Comparison of ENCODE assay signal across 10 mouse cellular contexts in genomic region chr9:65569491-65569971, GRCm38 (mm10). TPM values are rescaled to one million over a fixed set of nuclear protein-coding genes. Genes with fewer than 3 reads are reported as not detected.
A peak's percentile ranks its signal among the peaks of the same experiment; 100 is the strongest.
DNase-seq lines count a peak whose midpoint lies in the region; ATAC-seq and TF ChIP-seq lines count a peak whose summit lies in the region.
"Had no signal": no experiment of that assay in that cellular context is flagged by ENCODE, and none has a peak within 500 bp of the region (broad histone marks: within the 10 kb centered on the region; RNA-seq: fewer than 3 reads in every experiment).

No protein-coding gene starts in this region.

- H3K27me3 ChIP-seq in limb, embryonic 13.5 days, result no peaks in the 10 kb centered on the region
- H3K27me3 ChIP-seq in limb, embryonic 10.5 days (ENCODE audit: low read depth, poor library complexity, severe bottlenecking), result no peaks in the 10 kb centered on the region
- H3K27me3 ChIP-seq in liver, embryonic 14.5 days (ENCODE audit: control insufficient read depth, insufficient read depth, low read length), result no peaks in the 10 kb centered on the region
- H3K27me3 ChIP-seq in splenic B cell, adult 2 months (ENCODE audit: control insufficient read depth, insufficient read depth, low read length, poor library complexity, severe bottlenecking), result no peaks in the 10 kb centered on the region
- no peaks in the 10 kb centered on the region for H3K27me3 ChIP-seq in hindbrain, embryonic 16.5 days (replicated peaks; ENCODE audit: control insufficient read depth, insufficient read depth, low read length)

- no peak overlapping the region for H3K4me3 ChIP-seq in limb, embryonic 13.5 days
- H3K4me3 ChIP-seq in limb, embryonic 10.5 days, result no peak overlapping the region
- no peak overlapping the region; the same call in none of the 2 replicates for H3K4me3 ChIP-seq in gastrocnemius, adult 2 months
- no peak overlapping the region for H3K4me3 ChIP-seq in liver, embryonic 14.5 days (ENCODE audit: insufficient read depth in 1 of 2, low read depth in 2 of 2, low read length in 2 of 2)
- no peak overlapping the region for H3K4me3 ChIP-seq in hindbrain, embryonic 16.5 days (ENCODE audit: low read length)

- peaks cover 17% of the 10 kb centered on the region for H3K4me1 ChIP-seq in limb, embryonic 13.5 days
- H3K4me1 ChIP-seq in limb, embryonic 10.5 days, result no peaks in the 10 kb centered on the region
- peaks cover 7 to 17% of the 10 kb centered on the region in 2 experiments for H3K4me1 ChIP-seq in liver, embryonic 14.5 days (replicated peaks; ENCODE audit: control insufficient read depth in 2 of 2, insufficient read depth in 2 of 2, low read length in 1 of 2)
- no peaks in the 10 kb centered on the region for H3K4me1 ChIP-seq in hindbrain, embryonic 16.5 days (ENCODE audit: control insufficient read depth, insufficient read depth, low read depth, low read length)

- 60% methylated on average over 6 of the region's 6 CpGs for WGBS in limb, embryonic 13.5 days
- WGBS in limb, embryonic 10.5 days, result 84% methylated on average over 6 of the region's 6 CpGs
- WGBS in liver, embryonic 14.5 days (ENCODE audit: insufficient replicate concordance), result 76% methylated on average over 6 of the region's 6 CpGs
- 73% methylated on average over 6 of the region's 6 CpGs for WGBS in hindbrain, embryonic 16.5 days

- DNase-seq in limb, embryonic 10.5 days (ENCODE audit: low spot score), result no peak
- DNase-seq in gastrocnemius, adult 2 months, result peak; percentile 76
- no peak for DNase-seq in liver, embryonic 14.5 days (ENCODE audit: low read depth in 3 of 3, low spot score in 3 of 3)
- peak; percentile 56 for DNase-seq in splenic B cell, adult 2 months (ENCODE audit: low read depth, low spot score)
- no peak for DNase-seq in thymus, postnatal 36 days
- DNase-seq in ovary, postnatal 10 days (ENCODE audit: low spot score), result no peak

- H3K27ac ChIP-seq in limb, embryonic 13.5 days, result peak overlapping the region; percentile 69
- no peak overlapping the region for H3K27ac ChIP-seq in limb, embryonic 10.5 days
- peak overlapping the region; percentile 81 for H3K27ac ChIP-seq in gastrocnemius, adult 2 months
- peak overlapping the region; percentile 23; the same call in 1 of the 2 replicates for H3K27ac ChIP-seq in liver, embryonic 14.5 days
- H3K27ac ChIP-seq in hindbrain, embryonic 16.5 days (ENCODE audit: low read depth, low read length), result no peak overlapping the region

- peaks cover 45% of the 10 kb centered on the region for H3K36me3 ChIP-seq in limb, embryonic 13.5 days
- H3K36me3 ChIP-seq in limb, embryonic 10.5 days, result peaks cover 70% of the 10 kb centered on the region
- peaks cover 79% of the 10 kb centered on the region for H3K36me3 ChIP-seq in liver, embryonic 14.5 days (replicated peaks; ENCODE audit: control insufficient read depth, insufficient read depth, low read depth)
- H3K36me3 ChIP-seq in splenic B cell, adult 2 months (ENCODE audit: control insufficient read depth, insufficient read depth, low read length, poor library complexity, severe bottlenecking), result peaks cover 5% of the 10 kb centered on the region
- H3K36me3 ChIP-seq in hindbrain, embryonic 16.5 days (ENCODE audit: control insufficient read depth, insufficient read depth, low read length), result no peaks in the 10 kb centered on the region

- no peak overlapping the region for H3K9ac ChIP-seq in limb, embryonic 13.5 days
- no peak overlapping the region for H3K9ac ChIP-seq in liver, embryonic 14.5 days (replicated peaks)
- H3K9ac ChIP-seq in hindbrain, embryonic 16.5 days (ENCODE audit: low read depth, low read length), result no peak overlapping the region

- intact Hi-C loops in gastrocnemius, adult 2 months (cut with DNase I), result no loop called here

- TF ChIP-seq CTCF in gastrocnemius, adult 2 months (IDR thresholded peaks at IDR 0.05), result no peak
- TF ChIP-seq CTCF in liver, embryonic 14.5 days (IDR thresholded peaks at IDR 0.05; ENCODE audit: low read depth), result no peak

- H3K9me3 ChIP-seq in limb, embryonic 13.5 days, result no peaks in the 10 kb centered on the region
- no peaks in the 10 kb centered on the region for H3K9me3 ChIP-seq in limb, embryonic 10.5 days (replicated peaks)
- H3K9me3 ChIP-seq in liver, embryonic 14.5 days (ENCODE audit: control insufficient read depth, low read length), result no peaks in the 10 kb centered on the region
- H3K9me3 ChIP-seq in hindbrain, embryonic 16.5 days (ENCODE audit: control insufficient read depth, low read length), result no peaks in the 10 kb centered on the region
- H3K9me3 ChIP-seq: G1E had no signal

- TF ChIP-seq EP300 in liver, embryonic 14.5 days (IDR thresholded peaks at IDR 0.05; ENCODE audit: low read depth), result no peak

- peak; percentile 74; the same call in 1 of the 2 replicates for ATAC-seq in limb, embryonic 13.5 days (ENCODE audit: low FRiP score, low read depth)
- no peak for ATAC-seq in liver, embryonic 14.5 days (ENCODE audit: insufficient read depth)
- ATAC-seq in hindbrain, embryonic 16.5 days, result no peak

- H3K4me2 ChIP-seq in limb, embryonic 13.5 days (replicated peaks), result no peak overlapping the region
- no peak overlapping the region for H3K4me2 ChIP-seq in liver, embryonic 14.5 days (ENCODE audit: low read depth)
- no peak overlapping the region for H3K4me2 ChIP-seq in hindbrain, embryonic 16.5 days (ENCODE audit: low read length)

RNA-seq across cellular contexts. Expression of gene Plekho2, which starts 10.3 kb away (rescaled TPM):
- 13.9 and 16.2 TPM in 2 replicates for polyA plus RNA-seq in limb, embryonic 13.5 days (2015; fragmentation: Nextera tagmentation; extraction: Ambion mirVana)
- 10.0 and 13.0 TPM in 2 replicates for polyA plus RNA-seq in limb, embryonic 10.5 days (2016; fragmentation: Nextera tagmentation; extraction: Ambion mirVana)
- 1 to 10 TPM; 4.4 to 4.5 TPM for total RNA-seq in gastrocnemius, adult 2 months (2021)
- polyA plus RNA-seq in liver, embryonic 14.5 days (2012; rRNA removed), result 15.5 and 15.7 TPM in 2 replicates
- 21.5 and 24.2 TPM in 2 replicates for polyA plus RNA-seq in liver, embryonic 14.5 days (2014; fragmentation: Nextera tagmentation; extraction: Ambion mirVana)
- 7.1 and 8.0 TPM in 2 replicates for polyA plus RNA-seq in hindbrain, embryonic 16.5 days (2015; fragmentation: Nextera tagmentation; extraction: Ambion mirVana)

RNA-seq across cellular contexts. Expression of gene Pif1, which starts 17.4 kb away (rescaled TPM):
- polyA plus RNA-seq in limb, embryonic 13.5 days (2015; fragmentation: Nextera tagmentation; extraction: Ambion mirVana), result 15.1 and 16.0 TPM in 2 replicates
- polyA plus RNA-seq in limb, embryonic 10.5 days (2016; fragmentation: Nextera tagmentation; extraction: Ambion mirVana), result 24.5 and 26.7 TPM in 2 replicates
- total RNA-seq in gastrocnemius, adult 2 months (2021), result not detected
- 10.8 and 11.9 TPM in 2 replicates for polyA plus RNA-seq in liver, embryonic 14.5 days (2012; rRNA removed)
- 6.8 and 7.7 TPM in 2 replicates for polyA plus RNA-seq in liver, embryonic 14.5 days (2014; fragmentation: Nextera tagmentation; extraction: Ambion mirVana)
- polyA plus RNA-seq in hindbrain, embryonic 16.5 days (2015; fragmentation: Nextera tagmentation; extraction: Ambion mirVana), result 3.2 and 4.3 TPM in 2 replicates

RNA-seq across cellular contexts. Expression of gene Ankdd1a, which starts 49.5 kb away (rescaled TPM):
- not detected in 2 replicates for polyA plus RNA-seq in limb, embryonic 13.5 days (2015; fragmentation: Nextera tagmentation; extraction: Ambion mirVana)
- not detected in 2 replicates for polyA plus RNA-seq in limb, embryonic 10.5 days (2016; fragmentation: Nextera tagmentation; extraction: Ambion mirVana)
- total RNA-seq in gastrocnemius, adult 2 months (2021), result not detected
- polyA plus RNA-seq in liver, embryonic 14.5 days (2012; rRNA removed), result 0.06 TPM in 1 of 2 replicates, not detected in the other
- not detected in 2 replicates for polyA plus RNA-seq in liver, embryonic 14.5 days (2014; fragmentation: Nextera tagmentation; extraction: Ambion mirVana)
- 1.1 and 1.2 TPM in 2 replicates for polyA plus RNA-seq in hindbrain, embryonic 16.5 days (2015; fragmentation: Nextera tagmentation; extraction: Ambion mirVana)
- polyA plus RNA-seq: G1E; testis, adult 2 months had no signal

RNA-seq across cellular contexts. Expression of gene Rbpms2, which starts 59.9 kb away (rescaled TPM):
- 15.3 and 16.1 TPM in 2 replicates for polyA plus RNA-seq in limb, embryonic 13.5 days (2015; fragmentation: Nextera tagmentation; extraction: Ambion mirVana)
- polyA plus RNA-seq in limb, embryonic 10.5 days (2016; fragmentation: Nextera tagmentation; extraction: Ambion mirVana), result 33.5 and 40.4 TPM in 2 replicates
- total RNA-seq in gastrocnemius, adult 2 months (2021), result 1 to 10 TPM in 1 of 2 experiments, under 1 TPM in 1; 0.99 to 1.8 TPM
- 8.9 and 11.6 TPM in 2 replicates for polyA plus RNA-seq in liver, embryonic 14.5 days (2012; rRNA removed)
- 11.9 and 13.9 TPM in 2 replicates for polyA plus RNA-seq in liver, embryonic 14.5 days (2014; fragmentation: Nextera tagmentation; extraction: Ambion mirVana)
- polyA plus RNA-seq in hindbrain, embryonic 16.5 days (2015; fragmentation: Nextera tagmentation; extraction: Ambion mirVana), result 4.6 and 4.7 TPM in 2 replicates

Comparison
In these comparisons a context has a peak if more than half of its experiments do, and no peak if none do; other contexts are left out.
1. H3K27ac ChIP-seq: peak in limb, embryonic 13.5 days (single experiment), gastrocnemius, adult 2 months (single experiment) and liver, embryonic 14.5 days (single experiment); none in limb, embryonic 10.5 days (single experiment) and hindbrain, embryonic 16.5 days (single experiment).
2. DNase-seq: peak in gastrocnemius, adult 2 months (single experiment) and splenic B cell, adult 2 months (single experiment); none in limb, embryonic 10.5 days (single experiment), liver, embryonic 14.5 days (0 of 3), thymus, postnatal 36 days (0 of 2) and ovary, postnatal 10 days (single experiment).